Mouse (Mus musculus): ENCODE measurements at regions not wholly inside any gene's neighbourhood (a gene's known extent, or its start where the extent isn't known, plus 50 kb on each side); places are given as distances from the start of the nearest gene placed in this dataset.
A peak's percentile ranks its signal among the peaks of the same experiment; 100 is the strongest.

DNA sequence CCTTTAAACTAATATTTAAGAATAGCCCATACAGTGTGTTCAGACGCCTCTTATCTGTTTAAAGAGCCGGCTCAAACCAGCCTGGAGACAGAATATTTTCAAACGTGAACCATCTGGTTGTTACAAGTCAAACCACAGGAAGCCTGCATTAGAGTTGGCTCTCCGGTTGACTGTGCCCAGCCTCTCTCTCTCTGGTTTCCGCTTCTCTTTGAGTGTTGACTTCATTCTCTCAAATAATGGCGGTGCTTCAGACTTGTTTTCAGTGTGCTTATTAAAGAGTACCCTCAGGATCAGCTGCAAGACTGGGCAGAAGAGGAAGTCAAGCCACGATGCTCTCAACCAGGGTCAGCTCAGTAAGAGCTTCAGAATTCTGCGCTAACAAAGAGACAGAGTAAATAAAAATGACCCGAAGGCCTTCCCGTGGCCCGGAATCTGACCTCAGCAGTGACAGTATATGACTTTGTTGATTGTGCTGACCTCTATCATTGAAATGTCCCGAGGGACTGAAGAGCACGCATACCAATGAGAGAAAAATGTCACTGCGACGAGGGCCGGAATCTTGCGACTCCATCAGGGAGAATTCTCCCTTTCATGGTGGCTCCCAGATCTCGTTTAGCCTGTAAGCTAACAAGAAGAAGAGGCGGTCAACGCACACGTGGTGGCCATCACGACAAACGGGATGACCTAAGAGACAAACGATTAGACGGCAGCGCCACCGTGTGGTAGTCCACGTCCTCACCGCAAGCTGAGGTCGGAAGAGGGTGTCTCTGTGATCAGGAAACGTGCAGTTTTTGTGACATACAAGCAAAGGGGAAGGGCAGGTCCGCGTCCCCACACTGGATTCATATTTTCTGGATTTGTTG is 55.3 kb upstream of the Cpsf6 start:
- Histone ChIP-seq H3K9me3 (no peaks in the 10 kb centered on the region; the same call in 1 of the 2 replicates), H3K4me1 (peaks cover 31% of the 10 kb centered on the region), H3K4me2 (replicated peaks) (peak overlapping the region; percentile 61), H3K4me3 (peak overlapping the region; percentile 26), H3K36me3 (no peaks in the 10 kb centered on the region), H3K27me3 (peaks cover 24% of the 10 kb centered on the region), H3K9ac (no peak overlapping the region), H3K27ac (no peak overlapping the region)
- peak; percentile 37; the same call in 1 of the 2 replicates for ATAC-seq (ENCODE audit: low FRiP score, low read depth)
- WGBS: 22% methylated on average over 33 of the region's 33 CpGs

- no peak overlapping the region for H3K9ac ChIP-seq
- no peaks in the 10 kb centered on the region; the same call in 1 of the 2 replicates for H3K9me3 ChIP-seq
- no peak for ATAC-seq (ENCODE audit: low FRiP score, low read depth)
- no peak overlapping the region for H3K4me3 ChIP-seq
- 95% methylated on average over 8 of the region's 8 CpGs for WGBS
- H3K4me2 ChIP-seq (replicated peaks): no peak overlapping the region
- H3K4me1 ChIP-seq: peaks cover 31% of the 10 kb centered on the region
- H3K27ac ChIP-seq: no peak overlapping the region
- no peaks in the 10 kb centered on the region for H3K36me3 ChIP-seq
- peaks cover 24% of the 10 kb centered on the region for H3K27me3 ChIP-seq
Measured at GRCm38 (mm10) chr10:117434293-117434842, 54.6 kb upstream of the Cpsf6 start.

DNA sequence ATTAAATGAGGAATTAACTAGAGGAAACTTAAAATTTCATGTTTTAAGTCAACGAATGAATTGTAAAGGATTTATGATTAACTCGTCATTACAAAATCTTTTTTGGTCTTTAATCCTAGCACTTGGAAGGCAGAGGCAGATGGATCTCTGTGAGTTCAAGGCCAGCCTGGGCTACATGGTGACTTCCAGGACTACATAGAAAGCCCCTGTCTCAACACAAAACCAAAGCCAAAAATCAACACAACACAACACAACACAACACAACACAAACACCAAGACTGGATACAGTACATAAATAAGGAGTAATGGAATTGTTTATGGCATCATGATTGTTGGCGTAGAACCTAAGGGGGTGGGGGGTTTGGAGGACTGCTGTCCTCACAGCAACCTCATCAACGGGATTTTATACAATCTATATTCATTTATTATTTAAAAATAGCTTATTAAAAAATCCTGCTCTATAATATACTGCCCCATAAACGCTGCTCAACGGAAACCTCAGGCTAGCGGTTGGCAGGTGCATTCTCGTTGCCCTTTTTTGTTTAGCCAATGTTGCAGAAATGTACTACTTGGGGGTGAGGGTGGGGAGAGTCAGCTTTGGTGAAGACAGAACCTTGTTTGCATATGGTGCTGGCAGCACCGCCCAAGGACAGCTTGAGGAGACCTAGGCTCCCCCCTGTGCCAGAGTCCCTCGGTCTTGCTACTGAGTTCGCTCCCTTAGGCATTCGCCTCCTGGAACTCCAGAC is 53.9 kb upstream of the Cpsf6 start:
- no peak for ATAC-seq (ENCODE audit: low FRiP score, low read depth)
- 82% methylated on average over 12 of the region's 12 CpGs for WGBS
- Histone ChIP-seq H3K9me3 (no peaks in the 10 kb centered on the region; the same call in 1 of the 2 replicates), H3K27ac (no peak overlapping the region), H3K36me3 (no peaks in the 10 kb centered on the region), H3K4me1 (peaks cover 31% of the 10 kb centered on the region), H3K27me3 (peaks cover 24% of the 10 kb centered on the region), H3K9ac (no peak overlapping the region), H3K4me3 (no peak overlapping the region), H3K4me2 (replicated peaks) (no peak overlapping the region)

DNA sequence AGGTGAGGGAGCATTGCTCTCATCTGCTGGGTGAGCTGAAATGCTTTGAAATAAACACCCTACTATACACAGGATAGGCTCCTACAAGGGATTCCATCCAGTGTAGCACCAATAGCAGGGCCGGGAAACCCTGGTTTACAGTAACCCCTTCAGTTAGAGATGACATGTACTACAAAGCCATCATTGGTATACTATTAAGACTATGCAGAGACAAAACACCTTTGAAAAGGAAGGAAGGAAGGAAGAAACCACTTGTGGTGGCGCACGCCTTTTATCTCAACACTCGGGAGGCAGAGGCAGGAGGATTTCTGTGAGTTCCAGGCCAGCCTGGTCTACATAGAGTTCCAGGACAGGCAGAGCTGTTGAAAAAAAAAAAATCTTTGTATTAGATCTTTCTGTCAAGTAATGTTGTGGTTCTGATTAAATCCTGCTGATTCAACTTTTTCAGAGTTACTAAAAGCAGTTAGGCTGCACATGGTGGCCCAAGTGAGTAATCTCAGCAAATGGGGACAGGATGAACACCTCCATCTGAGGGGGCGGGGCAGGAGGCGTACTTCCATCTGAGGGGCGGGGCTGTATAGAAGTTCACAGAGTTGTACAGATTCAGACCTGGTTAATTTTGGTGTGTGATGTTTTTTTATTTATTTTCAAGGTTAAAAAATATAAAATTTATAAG is 53.2 kb upstream of the Cpsf6 start:
- H3K27me3 ChIP-seq: peaks cover 24% of the 10 kb centered on the region
- H3K9me3 ChIP-seq: no peaks in the 10 kb centered on the region; the same call in 1 of the 2 replicates
- peaks cover 31% of the 10 kb centered on the region for H3K4me1 ChIP-seq
- ATAC-seq (ENCODE audit: low FRiP score, low read depth): no peak
- H3K27ac ChIP-seq: no peak overlapping the region
- no peaks in the 10 kb centered on the region for H3K36me3 ChIP-seq
- H3K4me3 ChIP-seq: peak overlapping the region; percentile 19; the same call in 1 of the 2 replicates
- H3K9ac ChIP-seq: no peak overlapping the region
- WGBS: 92% methylated on average over 7 of the region's 7 CpGs
- H3K4me2 ChIP-seq (replicated peaks): peak overlapping the region; percentile 55

DNA sequence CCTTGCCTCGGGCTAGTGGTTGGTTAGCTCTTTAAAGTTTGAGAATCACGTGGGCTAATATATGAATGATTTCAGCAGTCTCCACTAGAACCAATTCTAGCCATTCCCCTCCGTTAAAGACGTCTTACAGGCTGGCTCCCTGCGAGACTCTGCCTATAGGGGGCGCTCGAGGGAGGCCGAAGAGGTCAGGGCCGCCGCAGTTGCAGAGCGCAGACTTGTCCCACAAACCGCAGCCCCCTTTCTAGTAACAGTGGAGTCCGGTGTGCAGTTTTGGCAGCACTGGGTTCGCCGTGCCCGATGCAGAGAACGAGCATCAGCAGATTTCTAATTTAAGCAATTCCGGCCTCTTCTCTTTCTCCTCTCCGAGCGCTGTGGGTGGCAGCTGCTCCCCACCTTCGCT is 52.6 kb upstream of the Cpsf6 start:
- no peaks in the 10 kb centered on the region; the same call in 1 of the 2 replicates for H3K9me3 ChIP-seq
- H3K36me3 ChIP-seq: no peaks in the 10 kb centered on the region
- no peak overlapping the region for H3K27ac ChIP-seq
- H3K4me3 ChIP-seq: peak overlapping the region; percentile 19
- peaks cover 24% of the 10 kb centered on the region for H3K27me3 ChIP-seq
- H3K4me2 ChIP-seq (replicated peaks): peak overlapping the region; percentile 55
- WGBS: 4% methylated on average over 21 of the region's 21 CpGs
- H3K4me1 ChIP-seq: peaks cover 31% of the 10 kb centered on the region
- H3K9ac ChIP-seq: no peak overlapping the region
- ATAC-seq (ENCODE audit: low FRiP score, low read depth): no peak; the same call in 1 of the 2 replicates

DNA sequence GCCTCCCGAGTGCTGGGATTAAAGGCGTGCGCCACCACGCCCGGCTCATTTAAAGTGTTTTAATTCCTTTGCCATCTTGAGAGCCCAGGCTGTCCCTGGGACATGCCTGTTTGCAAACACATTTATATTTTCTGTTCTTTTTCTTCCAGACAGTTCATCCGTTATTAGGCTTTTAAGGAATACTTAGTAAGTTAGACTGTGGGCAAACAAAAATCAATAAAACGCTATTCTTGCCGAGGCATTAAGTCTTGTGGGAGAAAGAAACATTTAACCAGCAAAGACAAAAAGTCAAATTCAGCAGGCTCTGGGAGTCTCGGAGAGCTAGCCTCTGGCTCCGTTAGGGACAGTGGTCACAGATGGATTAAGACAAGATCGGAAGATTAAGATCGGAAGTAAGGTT is 52.0 kb upstream of the Cpsf6 start:
- peak overlapping the region; percentile 55 for H3K4me2 ChIP-seq (replicated peaks)
- H3K27ac ChIP-seq: no peak overlapping the region
- peaks cover 27% of the 10 kb centered on the region for H3K4me1 ChIP-seq
- H3K9ac ChIP-seq: no peak overlapping the region
- H3K9me3 ChIP-seq: no peaks in the 10 kb centered on the region; the same call in 1 of the 2 replicates
- no peak for ATAC-seq (ENCODE audit: low FRiP score, low read depth)
- H3K36me3 ChIP-seq: no peaks in the 10 kb centered on the region
- H3K27me3 ChIP-seq: peaks cover 24% of the 10 kb centered on the region
- WGBS: 72% methylated on average over 12 of the region's 12 CpGs
- H3K4me3 ChIP-seq: peak overlapping the region; percentile 19; the same call in 1 of the 2 replicates

DNA sequence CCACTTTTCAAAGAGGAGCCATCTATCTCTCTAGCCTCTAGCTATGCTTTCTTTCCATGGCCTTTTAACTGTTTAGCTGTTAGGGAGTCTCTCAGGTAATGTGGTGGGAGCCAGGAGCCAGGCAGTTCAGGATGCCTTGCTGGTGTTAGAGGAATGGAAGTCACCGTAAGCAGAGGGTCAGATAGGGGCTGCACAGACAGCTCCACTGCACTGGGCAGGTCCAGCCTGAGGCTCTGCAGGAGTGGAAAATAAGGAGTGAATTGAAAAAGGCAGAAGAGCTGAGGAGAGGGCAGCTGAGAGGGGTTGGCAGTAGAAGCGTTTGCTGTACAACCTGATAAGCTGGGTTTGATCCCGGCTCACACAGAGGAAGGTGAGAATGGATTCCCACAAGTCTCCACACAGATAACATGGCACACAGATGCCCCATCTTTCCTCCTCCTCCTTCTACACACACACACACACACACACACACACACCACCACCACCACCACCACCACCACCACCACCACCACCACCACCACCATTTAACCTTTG is 51.3 kb upstream of the Cpsf6 start:
- Histone ChIP-seq H3K36me3 (no peaks in the 10 kb centered on the region), H3K4me1 (peaks cover 20% of the 10 kb centered on the region), H3K27me3 (peaks cover 20% of the 10 kb centered on the region), H3K9ac (no peak overlapping the region), H3K4me2 (replicated peaks) (no peak overlapping the region), H3K9me3 (no peaks in the 10 kb centered on the region; the same call in 1 of the 2 replicates), H3K4me3 (no peak overlapping the region), H3K27ac (no peak overlapping the region)
- 85% methylated on average over 3 of the region's 3 CpGs for WGBS
- no peak for ATAC-seq (ENCODE audit: low FRiP score, low read depth)

- no peaks in the 10 kb centered on the region; the same call in 1 of the 2 replicates for H3K9me3 ChIP-seq
- peaks cover 14% of the 10 kb centered on the region for H3K27me3 ChIP-seq
- no peak overlapping the region for H3K27ac ChIP-seq
- peaks cover 12% of the 10 kb centered on the region for H3K4me1 ChIP-seq
- no peak overlapping the region for H3K9ac ChIP-seq
- H3K36me3 ChIP-seq: no peaks in the 10 kb centered on the region
- H3K4me2 ChIP-seq (replicated peaks): no peak overlapping the region
- WGBS: 77% methylated on average over 5 of the region's 5 CpGs
- no peak for ATAC-seq (ENCODE audit: low FRiP score, low read depth)
- no peak overlapping the region for H3K4me3 ChIP-seq
Measured at GRCm38 (mm10) chr10:117430224-117430884, 50.5 kb upstream of the Cpsf6 start.

GRCm38 (mm10) chr10:117429459-117430183 is 49.8 kb upstream of the Cpsf6 start:
- no peak for ATAC-seq (ENCODE audit: low FRiP score, low read depth)
- H3K4me3 ChIP-seq: no peak overlapping the region
- no peak overlapping the region for H3K27ac ChIP-seq
- H3K27me3 ChIP-seq: peaks cover 9% of the 10 kb centered on the region
- H3K4me1 ChIP-seq: peaks cover 6% of the 10 kb centered on the region; the same call in 1 of the 2 replicates
- 87% methylated on average over 19 of the region's 19 CpGs for WGBS
- H3K36me3 ChIP-seq: no peaks in the 10 kb centered on the region
- no peak overlapping the region for H3K4me2 ChIP-seq (replicated peaks)
- H3K9ac ChIP-seq: no peak overlapping the region
- H3K9me3 ChIP-seq: no peaks in the 10 kb centered on the region; the same call in 1 of the 2 replicates
